Mouse (Mus musculus) myocyte (in vitro differentiated cells): Measurements from ENCODE around the gene Fign.

Experiments
- CEBPB ChIP-seq: IDR thresholded peaks from 2 replicates; pipeline ENCODE4 v1.6.1; 2011; ENCODE audit warnings: mild to moderate bottlenecking, moderate library complexity; ENCODE audit not compliant: poor library complexity, insufficient read depth, severe bottlenecking
- E2F4 ChIP-seq: IDR thresholded peaks from one replicate; pipeline ENCODE4 v1.6.1; 2011; ENCODE audit warnings: mild to moderate bottlenecking, control low read depth, moderate library complexity; ENCODE audit not compliant: insufficient read depth
- MAX ChIP-seq: IDR thresholded peaks from one replicate; pipeline ENCODE4 v1.6.1; 2011; ENCODE audit warnings: low read depth, mild to moderate bottlenecking, control low read depth
- MYOD1 ChIP-seq, 3 experiments: IDR thresholded peaks; one replicate each; pipeline ENCODE4 v1.6.1; 2011; ENCODE audit warnings: control low read depth in 2 of 3, low read depth in 2 of 3, mild to moderate bottlenecking in 2 of 3, moderate library complexity in 1 of 3; ENCODE audit not compliant: insufficient read length in 2 of 3, control insufficient read depth in 1 of 3
- MYOG ChIP-seq, 3 experiments: IDR thresholded peaks; one replicate each; pipeline ENCODE4 v1.6.1; 2011; ENCODE audit warnings: control low read depth in 2 of 3, low read depth in 2 of 3, mild to moderate bottlenecking in 2 of 3; ENCODE audit not compliant: insufficient read length in 2 of 3, control insufficient read depth in 1 of 3, insufficient read depth in 1 of 3
- POLR2A ChIP-seq: IDR thresholded peaks from one replicate; pipeline ENCODE4 v1.6.1; 2011; ENCODE audit warnings: low read depth, mild to moderate bottlenecking, control low read depth, moderate library complexity; ENCODE audit not compliant: insufficient read length
- POLR2AphosphoS2 ChIP-seq: IDR thresholded peaks from one replicate; pipeline ENCODE4 v1.6.1; 2011; ENCODE audit warnings: low read depth, control low read depth; ENCODE audit not compliant: insufficient read length
- REST ChIP-seq: IDR thresholded peaks from one replicate; pipeline ENCODE4 v1.6.1; 2011; ENCODE audit warnings: mild to moderate bottlenecking, control low read depth, moderate library complexity; ENCODE audit not compliant: insufficient read depth, insufficient read length
- SRF ChIP-seq: IDR thresholded peaks from one replicate; pipeline ENCODE4 v1.6.1; 2011; ENCODE audit warnings: low read depth; ENCODE audit not compliant: control insufficient read depth, insufficient read length
- TCF12 ChIP-seq: IDR thresholded peaks from one replicate; pipeline ENCODE4 v1.6.1; 2011; ENCODE audit warnings: mild to moderate bottlenecking, control low read depth; ENCODE audit not compliant: poor library complexity, insufficient read depth, severe bottlenecking
- TCF3 ChIP-seq: IDR thresholded peaks from one replicate; pipeline ENCODE4 v1.6.1; 2011; ENCODE audit warnings: low read depth, control low read depth; ENCODE audit not compliant: insufficient read length
- USF1 ChIP-seq: IDR thresholded peaks from one replicate; pipeline ENCODE4 v1.6.1; 2011; ENCODE audit warnings: low read depth, mild to moderate bottlenecking, control low read depth, moderate library complexity

DNA sequence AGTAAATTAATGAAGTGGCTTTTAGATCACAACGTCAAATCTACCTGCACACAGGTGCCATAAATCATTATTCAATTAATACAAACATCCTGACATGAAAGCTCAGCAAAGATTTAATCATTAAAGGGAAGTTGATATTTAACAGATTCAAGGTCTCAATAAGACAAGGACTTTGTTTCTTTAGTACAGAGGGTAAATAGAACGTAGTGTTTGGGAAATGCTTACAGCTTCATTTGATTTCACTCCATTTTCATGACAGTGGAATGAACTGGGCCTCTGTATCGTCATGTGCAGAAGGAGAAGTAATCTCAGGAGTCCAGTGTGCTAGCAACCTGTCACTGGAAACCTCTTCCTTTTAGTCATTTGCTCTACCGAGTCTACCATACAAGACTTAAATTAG lies 35.8 kb upstream of the Fign start:
- TF ChIP-seq POLR2A = no peak
- no peak for TF ChIP-seq E2F4
- TF ChIP-seq REST = no peak
- TF ChIP-seq TCF12 = no peak
- TF ChIP-seq POLR2AphosphoS2 = no peak
- no peak for TF ChIP-seq TCF3
- no peak for TF ChIP-seq MYOG (IDR thresholded peaks at IDR 0.05; ENCODE audit: control insufficient read depth in 1 of 3, insufficient read depth in 1 of 3, insufficient read length in 2 of 3, low read depth in 2 of 3)
- no peak for TF ChIP-seq MAX
- TF ChIP-seq USF1 = no peak
- TF ChIP-seq MYOD1 (IDR thresholded peaks at IDR 0.05; ENCODE audit: control insufficient read depth in 1 of 3, insufficient read length in 2 of 3, low read depth in 2 of 3) = no peak
- TF ChIP-seq SRF = no peak
- no peak for TF ChIP-seq CEBPB
